Mouse (Mus musculus) heart, postnatal 0 days (tissue): ENCODE results near the gene Dpp10.

Experiments used
- CTCF ChIP-seq: IDR thresholded peaks from 2 replicates; pipeline ENCODE4 v1.5.1; 2016; ENCODE audit warnings: antibody characterized with exemption, control low read depth, low read depth
- EP300 ChIP-seq: IDR thresholded peaks from 2 replicates; pipeline ENCODE4 v1.6.1; 2016; ENCODE audit warnings: antibody characterized with exemption, low read depth

DNA sequence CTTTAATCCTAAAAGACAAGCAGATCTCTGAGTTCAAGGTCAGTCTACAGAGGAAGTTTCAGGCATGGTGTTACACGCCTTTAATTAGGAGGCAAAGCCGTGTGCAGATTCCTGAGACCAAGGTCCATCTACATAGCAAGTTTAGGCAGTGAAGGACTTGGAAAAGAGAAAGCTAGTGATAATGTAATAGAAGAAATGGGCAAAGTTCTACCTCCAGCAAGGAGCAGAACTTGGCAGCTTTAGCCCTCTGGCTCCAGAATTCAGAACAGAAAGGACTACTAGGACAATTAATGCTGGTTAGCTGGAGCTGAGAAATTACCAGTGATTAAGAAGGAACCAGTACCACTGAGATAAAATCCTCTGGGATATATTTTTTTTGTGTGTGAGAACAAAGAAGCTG, 728.5 kb downstream of the Dpp10 start:
- TF ChIP-seq EP300 (no peak), CTCF (no peak)
